Mouse (Mus musculus): ENCODE results near the gene Fam180a. TPM values are rescaled to one million over a fixed set of nuclear protein-coding genes. Genes with fewer than 3 reads are reported as not detected.
"Not testable (repeated sequence)": the region's sequence is repeated elsewhere in the genome, so short reads cannot be mapped to it uniquely, and the experiment has no call there.

Fam180a gene
- total RNA-seq (2021) = under 1 TPM; 0.64 to 0.74 TPM
- long read RNA-seq = 0 reads

GRCm38 (mm10) chr6:35326111-35326515 lies at the start of gene Fam180a:
Fam180a (minus strand) TSS chr6:35326141.
- DNase-seq (ENCODE audit: low spot score in 2 of 2) = peak in 1 of 2 experiments; percentile 20

GRCm38 (mm10) chr6:35374052-35374451 lies 48.1 kb upstream of the Fam180a start:
- DNase-seq (ENCODE audit: low spot score in 2 of 2) = no peak

GRCm38 (mm10) chr6:35370356-35370755 lies 44.4 kb upstream of the Fam180a start:
- no peak for DNase-seq (ENCODE audit: low spot score in 2 of 2)

- DNase-seq (ENCODE audit: low spot score in 2 of 2) = not testable (repeated sequence)
Observed at GRCm38 (mm10) chr6:35369578-35370282, 43.8 kb upstream of the Fam180a start.

GRCm38 (mm10) chr6:35362596-35362995 lies 36.7 kb upstream of the Fam180a start:
- no peak for DNase-seq (ENCODE audit: low spot score in 2 of 2)

- peak in 1 of 2 experiments; percentile 50 for DNase-seq (ENCODE audit: low spot score in 2 of 2)
Observed at GRCm38 (mm10) chr6:35355320-35355719, 29.4 kb upstream of the Fam180a start.

GRCm38 (mm10) chr6:35354622-35354998 lies 28.7 kb upstream of the Fam180a start:
- DNase-seq (ENCODE audit: low spot score in 2 of 2) = no peak

- no peak for DNase-seq (ENCODE audit: low spot score in 2 of 2)
Observed at GRCm38 (mm10) chr6:35353846-35354621, 28.1 kb upstream of the Fam180a start.

GRCm38 (mm10) chr6:35353416-35353815 lies 27.5 kb upstream of the Fam180a start:
- no peak for DNase-seq (ENCODE audit: low spot score in 2 of 2)

GRCm38 (mm10) chr6:35352867-35353266 lies 26.9 kb upstream of the Fam180a start:
- DNase-seq (ENCODE audit: low spot score in 2 of 2) = no peak

GRCm38 (mm10) chr6:35351826-35352225 lies 25.9 kb upstream of the Fam180a start:
- no peak for DNase-seq (ENCODE audit: low spot score in 2 of 2)

- DNase-seq (ENCODE audit: low spot score in 2 of 2) = peak in 1 of 2 experiments; percentile 51
Observed at GRCm38 (mm10) chr6:35349784-35350183, 23.8 kb upstream of the Fam180a start.

- no peak for DNase-seq (ENCODE audit: low spot score in 2 of 2)
Observed at GRCm38 (mm10) chr6:35338640-35339039, 12.7 kb upstream of the Fam180a start.

GRCm38 (mm10) chr6:35337836-35338235 lies 11.9 kb upstream of the Fam180a start:
- no peak for DNase-seq (ENCODE audit: low spot score in 2 of 2)

GRCm38 (mm10) chr6:35335452-35335851 lies 9.5 kb upstream of the Fam180a start:
- no peak for DNase-seq (ENCODE audit: low spot score in 2 of 2)

- no peak for DNase-seq (ENCODE audit: low spot score in 2 of 2)
Observed at GRCm38 (mm10) chr6:35334278-35334677, 8.3 kb upstream of the Fam180a start.

- DNase-seq (ENCODE audit: low spot score in 2 of 2) = no peak
Observed at GRCm38 (mm10) chr6:35333632-35334031, 7.7 kb upstream of the Fam180a start.

- DNase-seq (ENCODE audit: low spot score in 2 of 2) = no peak
Observed at GRCm38 (mm10) chr6:35330834-35331233, 4.9 kb upstream of the Fam180a start.

GRCm38 (mm10) chr6:35329956-35330355 lies 4.0 kb upstream of the Fam180a start:
- DNase-seq (ENCODE audit: low spot score in 2 of 2) = no peak

- no peak for DNase-seq (ENCODE audit: low spot score in 2 of 2)
Observed at GRCm38 (mm10) chr6:35324306-35324705, 1.6 kb downstream of the Fam180a start.

GRCm38 (mm10) chr6:35323046-35323445 lies 2.9 kb downstream of the Fam180a start:
- no peak for DNase-seq (ENCODE audit: low spot score in 2 of 2)

- no peak for DNase-seq (ENCODE audit: low spot score in 2 of 2)
Observed at GRCm38 (mm10) chr6:35321105-35321504, 4.8 kb downstream of the Fam180a start.

All from layer of hippocampus, adult 18-20 months (tissue).